Mouse (Mus musculus) layer of hippocampus, adult 2 months (tissue): ENCODE measurements around the gene Lsm6. TPM values are rescaled to one million over a fixed set of nuclear protein-coding genes. Genes with fewer than 3 reads are reported as not detected.
A peak's percentile ranks its signal among the peaks of the same experiment; 100 is the strongest.

ENCODE experiments used
- DNase-seq, 2 experiments: peaks; one replicate each; pipeline ENCODE4 v3.0.0; 2022; ENCODE audit warnings: low spot score in 2 of 2
- H3K27ac ChIP-seq: fragments of 200-600 bp; 2 replicates; pipeline ENCODE4 v1.8.1; 2022
- H3K4me3 ChIP-seq: fragments of 200-600 bp; 2 replicates; pipeline ENCODE4 v1.8.1; 2022; ENCODE audit warnings: mild to moderate bottlenecking
- CTCF ChIP-seq: fragments of 200-600 bp; conservative IDR thresholded peaks from 2 replicates; pipeline ENCODE4 v1.8.1; 2022; ENCODE audit warnings: antibody characterized with exemption, mild to moderate bottlenecking, moderate library complexity
- total RNA-seq, 2 experiments: library from RNA; stranded (reverse); gene quantifications; 2 replicates each; pipeline ENCODE4 v1.2.3; 2021

Lsm6 gene
- total RNA-seq, 2 experiments from 2014 or later = 42.6 to 47.6 TPM

GRCm38 (mm10) chr8:78814743-78815142 is 6.2 kb downstream of the Lsm6 start:
- DNase-seq = no peak
- no peak for TF ChIP-seq CTCF
- no peak overlapping the region for H3K27ac ChIP-seq
- no peak overlapping the region for H3K4me3 ChIP-seq

GRCm38 (mm10) chr8:78813021-78813420 is 7.9 kb downstream of the Lsm6 start:
- Histone ChIP-seq H3K4me3 (no peak overlapping the region), H3K27ac (no peak overlapping the region)
- no peak for DNase-seq
- TF ChIP-seq CTCF = no peak

- no peak for TF ChIP-seq CTCF
- H3K4me3 ChIP-seq = no peak overlapping the region
- no peak for DNase-seq
- H3K27ac ChIP-seq = no peak overlapping the region
Measured at GRCm38 (mm10) chr8:78812446-78812845, 8.5 kb downstream of the Lsm6 start.

- no peak overlapping the region for H3K4me3 ChIP-seq
- no peak for DNase-seq
- H3K27ac ChIP-seq = no peak overlapping the region
- no peak for TF ChIP-seq CTCF
Measured at GRCm38 (mm10) chr8:78811748-78812147, 9.2 kb downstream of the Lsm6 start.

- Histone ChIP-seq H3K27ac (peak overlapping the region; percentile 24), H3K4me3 (no peak overlapping the region; the same call in 1 of the 2 replicates)
- DNase-seq = peak; percentile 55 to 57
- TF ChIP-seq CTCF = no peak
Measured at GRCm38 (mm10) chr8:78810207-78810675, 10.7 kb downstream of the Lsm6 start.

GRCm38 (mm10) chr8:78809454-78810206 is 11.3 kb downstream of the Lsm6 start:
- Histone ChIP-seq H3K4me3 (no peak overlapping the region), H3K27ac (0 out of 2 replicates have a peak overlapping the region, but pooled peaks have one; percentile 24)
- no peak for DNase-seq
- no peak for TF ChIP-seq CTCF

- no peak for TF ChIP-seq CTCF
- Histone ChIP-seq H3K27ac (no peak overlapping the region), H3K4me3 (no peak overlapping the region)
- DNase-seq = no peak
Measured at GRCm38 (mm10) chr8:78808888-78809287, 12.1 kb downstream of the Lsm6 start.

- no peak for DNase-seq
- TF ChIP-seq CTCF = no peak
- H3K4me3 ChIP-seq = no peak overlapping the region
- H3K27ac ChIP-seq = no peak overlapping the region
Measured at GRCm38 (mm10) chr8:78808439-78808838, 12.5 kb downstream of the Lsm6 start.

GRCm38 (mm10) chr8:78807283-78807682 is 13.7 kb downstream of the Lsm6 start:
- TF ChIP-seq CTCF = no peak
- H3K4me3 ChIP-seq = no peak overlapping the region
- H3K27ac ChIP-seq = no peak overlapping the region
- no peak for DNase-seq

GRCm38 (mm10) chr8:78806006-78806405 is 14.9 kb downstream of the Lsm6 start:
- no peak for TF ChIP-seq CTCF
- Histone ChIP-seq H3K27ac (no peak overlapping the region), H3K4me3 (no peak overlapping the region)
- no peak for DNase-seq

- Histone ChIP-seq H3K27ac (no peak overlapping the region), H3K4me3 (no peak overlapping the region)
- DNase-seq = no peak
- TF ChIP-seq CTCF = no peak
Measured at GRCm38 (mm10) chr8:78801201-78801600, 19.7 kb downstream of the Lsm6 start.

GRCm38 (mm10) chr8:78798671-78799070 is 22.3 kb downstream of the Lsm6 start:
- no peak for TF ChIP-seq CTCF
- no peak overlapping the region for H3K27ac ChIP-seq
- H3K4me3 ChIP-seq = no peak overlapping the region
- no peak for DNase-seq

- no peak overlapping the region for H3K4me3 ChIP-seq
- no peak for TF ChIP-seq CTCF
- H3K27ac ChIP-seq = no peak overlapping the region
- no peak for DNase-seq
Measured at GRCm38 (mm10) chr8:78797985-78798384, 23.0 kb downstream of the Lsm6 start.

- TF ChIP-seq CTCF = no peak
- DNase-seq = no peak
- Histone ChIP-seq H3K27ac (no peak overlapping the region), H3K4me3 (no peak overlapping the region)
Measured at GRCm38 (mm10) chr8:78793231-78793630, 27.7 kb downstream of the Lsm6 start.
